Mouse (Mus musculus) heart, embryonic 14.5 days (tissue): ENCODE results near the gene Hoxc11. TPM values are rescaled to one million over a fixed set of nuclear protein-coding genes. Genes with fewer than 3 reads are reported as not detected.

Experiments used
- ATAC-seq: fragments of 200-750 bp; cut with Nextera tagmentation; 2 replicates; pipeline ENCODE4 v1.8.0; 2017; ENCODE audit warnings: low read depth, moderate TSS enrichment; ENCODE audit not compliant: insufficient number of reproducible peaks, insufficient read depth, low FRiP score
- H3K27ac ChIP-seq, 2 experiments: fragments of 200-500 bp in 1 of 2; fragments of 300-500 bp in 1 of 2; sonication (generic) in 1 of 2; replicated peaks in 1 of 2; 2 replicates each; pipeline ENCODE4 v1.5.1; 2012 to 2014; ENCODE audit warnings: low read depth in 2 of 2, low read length in 2 of 2, control low read depth in 1 of 2, mild to moderate bottlenecking in 1 of 2, mixed read lengths in 1 of 2; ENCODE audit not compliant: control insufficient read depth in 1 of 2, insufficient read depth in 1 of 2
- H3K27me3 ChIP-seq: fragments of 300-500 bp; sonication (generic); 2 replicates; pipeline ENCODE4 v1.6.1; 2014; ENCODE audit warnings: mild to moderate bottlenecking, low read length, control low read depth; ENCODE audit not compliant: control insufficient read depth, insufficient read depth
- H3K36me3 ChIP-seq: fragments of 300-500 bp; sonication (generic); 2 replicates; pipeline ENCODE4 v1.6.1; 2014; ENCODE audit warnings: mild to moderate bottlenecking, control low read depth, low read length, mixed read lengths; ENCODE audit not compliant: control insufficient read depth, insufficient read depth
- H3K4me1 ChIP-seq, 2 experiments: fragments of 200-500 bp in 1 of 2; fragments of 300-500 bp in 1 of 2; sonication (generic) in 1 of 2; 2 replicates each; pipeline ENCODE4 v1.6.1; 2012 to 2014; ENCODE audit warnings: low read length in 2 of 2, control low read depth in 1 of 2, mixed read lengths in 1 of 2; ENCODE audit not compliant: control insufficient read depth in 2 of 2, insufficient read depth in 2 of 2
- H3K4me2 ChIP-seq: fragments of 300-500 bp; sonication (generic); 2 replicates; pipeline ENCODE4 v1.6.1; 2014; ENCODE audit warnings: mild to moderate bottlenecking, low read length
- H3K4me3 ChIP-seq, 2 experiments: fragments of 200-500 bp in 1 of 2; fragments of 300-500 bp in 1 of 2; sonication (generic) in 1 of 2; 2 replicates each; pipeline ENCODE4 v1.5.1; 2012 to 2014; ENCODE audit warnings: low read length in 2 of 2, mild to moderate bottlenecking in 2 of 2, control low read depth in 1 of 2, low read depth in 1 of 2, moderate library complexity in 1 of 2; ENCODE audit not compliant: control insufficient read depth in 1 of 2, insufficient read depth in 1 of 2
- H3K9ac ChIP-seq: fragments of 300-500 bp; sonication (generic); 2 replicates; pipeline ENCODE4 v1.6.1; 2014; ENCODE audit warnings: mild to moderate bottlenecking, low read length
- H3K9me3 ChIP-seq: fragments of 300-500 bp; sonication (generic); 2 replicates; pipeline ENCODE4 v1.6.1; 2016; ENCODE audit warnings: low read length, control low read depth; ENCODE audit not compliant: control insufficient read depth
- WGBS: fragments of 180-500 bp; shearing (Covaris S2); extraction: QIAGEN DNeasy Blood & Tissue Kit; methylation state at CpG from one replicate; pipeline ENCODE4 v1.1.7; 2014; 5-methylcytosine and 5-hydroxymethylcytosine counted together
- polyA plus RNA-seq: library from polyadenylated mRNA; unstranded; fragments of >200 nt; fragmentation: Nextera tagmentation; extraction: Ambion mirVana; gene quantifications from 2 replicates; pipeline ENCODE4 v1.2.1, GENCODE M21; 2014

The Hoxc11 gene
- polyA plus RNA-seq, 1 experiment from 2014 or later = not detected

GRCm38 (mm10) chr15:102991782-102992181 lies 37.6 kb downstream of the Hoxc11 start:
- Histone ChIP-seq H3K27me3 (peaks cover 98% of the 10 kb centered on the region), H3K4me1 (no peaks in the 10 kb centered on the region), H3K4me3 (no peak overlapping the region), H3K4me2 (no peak overlapping the region), H3K27ac (no peak overlapping the region), H3K9ac (no peak overlapping the region), H3K9me3 (no peaks in the 10 kb centered on the region), H3K36me3 (no peaks in the 10 kb centered on the region)
- ATAC-seq = no peak
- 4% methylated on average over 7 of the region's 7 CpGs for WGBS

GRCm38 (mm10) chr15:102992206-102992605 lies 38.0 kb downstream of the Hoxc11 start:
- no peak overlapping the region for H3K27ac ChIP-seq
- no peak overlapping the region for H3K4me3 ChIP-seq
- H3K9ac ChIP-seq = no peak overlapping the region
- no peaks in the 10 kb centered on the region for H3K4me1 ChIP-seq
- peaks cover 98% of the 10 kb centered on the region for H3K27me3 ChIP-seq
- no peaks in the 10 kb centered on the region for H3K9me3 ChIP-seq
- no peak overlapping the region for H3K4me2 ChIP-seq
- ATAC-seq = no peak
- H3K36me3 ChIP-seq = no peaks in the 10 kb centered on the region
- WGBS = 1% methylated on average over 11 of the region's 11 CpGs

GRCm38 (mm10) chr15:102992863-102993262 lies 38.6 kb downstream of the Hoxc11 start:
- no peak overlapping the region for H3K9ac ChIP-seq
- no peak overlapping the region for H3K27ac ChIP-seq
- H3K9me3 ChIP-seq = no peaks in the 10 kb centered on the region
- no peaks in the 10 kb centered on the region for H3K36me3 ChIP-seq
- peaks cover 98% of the 10 kb centered on the region for H3K27me3 ChIP-seq
- H3K4me2 ChIP-seq = no peak overlapping the region
- 3% methylated on average over 3 of the region's 3 CpGs for WGBS
- ATAC-seq = no peak
- H3K4me1 ChIP-seq = no peaks in the 10 kb centered on the region
- no peak overlapping the region for H3K4me3 ChIP-seq

- Histone ChIP-seq H3K4me3 (no peak overlapping the region), H3K36me3 (no peaks in the 10 kb centered on the region), H3K9ac (no peak overlapping the region), H3K9me3 (no peaks in the 10 kb centered on the region), H3K4me1 (peaks cover 19 to 26% of the 10 kb centered on the region in 2 experiments), H3K4me2 (no peak overlapping the region), H3K27me3 (peaks cover 99% of the 10 kb centered on the region), H3K27ac (no peak overlapping the region)
- ATAC-seq = no peak
- 4% methylated on average over 9 of the region's 9 CpGs for WGBS
Observed at GRCm38 (mm10) chr15:102996548-102996947, 42.3 kb downstream of the Hoxc11 start.

GRCm38 (mm10) chr15:102997431-102997830 lies 43.2 kb downstream of the Hoxc11 start:
- H3K4me1 ChIP-seq = peaks cover 21 to 26% of the 10 kb centered on the region in 2 experiments
- peaks cover 98% of the 10 kb centered on the region for H3K27me3 ChIP-seq
- H3K36me3 ChIP-seq = no peaks in the 10 kb centered on the region
- no peak overlapping the region for H3K27ac ChIP-seq
- 2% methylated on average over 3 of the region's 3 CpGs for WGBS
- H3K9me3 ChIP-seq = no peaks in the 10 kb centered on the region
- H3K4me2 ChIP-seq = no peak overlapping the region
- no peak overlapping the region for H3K4me3 ChIP-seq
- H3K9ac ChIP-seq = no peak overlapping the region
- no peak for ATAC-seq

GRCm38 (mm10) chr15:102997939-102998355 lies 43.7 kb downstream of the Hoxc11 start, which contains the start of gene Hoxc6:
Hoxc6 (plus strand) TSS chr15:102998257.
- H3K9ac ChIP-seq = peak within 1 kb of the TSS; percentile 67; the same call in 1 of the 2 replicates

GRCm38 (mm10) chr15:102998608-102999182 lies 44.5 kb downstream of the Hoxc11 start:
- Histone ChIP-seq H3K4me1 (peaks cover 21 to 26% of the 10 kb centered on the region in 2 experiments), H3K4me3 (peak overlapping the region; percentile 47 to 50), H3K27me3 (peaks cover 99% of the 10 kb centered on the region), H3K4me2 (peak overlapping the region; percentile 92), H3K36me3 (no peaks in the 10 kb centered on the region), H3K9me3 (no peaks in the 10 kb centered on the region), H3K27ac (no peak overlapping the region), H3K9ac (peak overlapping the region; percentile 67; the same call in 1 of the 2 replicates)
- under 1% methylated on average over 19 of the region's 19 CpGs for WGBS
- no peak for ATAC-seq

More at GRCm38 (mm10) chr15:102997939-102998355, 43.7 kb downstream of the Hoxc11 start, which contains the start of gene Hoxc6:
- Histone ChIP-seq H3K27ac (no peak within 1 kb of the TSS), H3K4me2 (peak within 1 kb of the TSS; percentile 92), H3K36me3 (no peaks in the 10 kb centered on the region), H3K27me3 (peaks cover 98% of the 10 kb centered on the region), H3K4me1 (peaks cover 21 to 26% of the 10 kb centered on the region in 2 experiments), H3K9me3 (no peaks in the 10 kb centered on the region), H3K4me3 (peak within 1 kb of the TSS; percentile 47 to 50)
- WGBS = 2% methylated on average over 19 of the region's 19 CpGs
- no peak for ATAC-seq
